8 mouse cellular contexts compared by ENCODE assay signal in the genomic region with DNA sequence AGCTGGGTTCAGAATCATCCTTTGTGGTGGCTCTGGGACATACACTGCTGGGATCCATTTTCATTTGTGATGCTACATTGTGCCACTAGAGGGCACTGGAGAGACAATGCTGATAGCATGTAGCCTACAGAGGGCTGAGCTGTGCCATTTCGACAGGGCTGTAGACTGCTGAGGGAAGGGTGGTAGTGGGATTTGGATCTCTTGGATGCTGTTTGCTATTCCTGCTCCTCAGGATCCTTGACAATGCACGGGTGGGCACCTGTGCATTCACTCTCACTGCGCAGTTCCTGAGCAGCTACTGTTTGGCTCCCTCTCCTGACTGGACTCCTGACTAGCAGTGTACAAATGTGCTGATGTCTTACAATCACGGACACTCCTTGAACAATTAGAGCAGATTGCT. TPM values are rescaled to one million over a fixed set of nuclear protein-coding genes. Genes with fewer than 3 reads are reported as not detected.
DNase-seq lines count a peak whose midpoint lies in the region; ATAC-seq and TF ChIP-seq lines count a peak whose summit lies in the region.

No protein-coding gene starts in this region.

- H3K4me1 ChIP-seq in G1E (ENCODE audit: insufficient read depth, low read depth, low read length): peaks cover 52% of the 10 kb centered on the region
- no peaks in the 10 kb centered on the region for H3K4me1 ChIP-seq in forebrain, embryonic 14.5 days (ENCODE audit: control insufficient read depth, insufficient read depth, low read length)
- no peaks in the 10 kb centered on the region for H3K4me1 ChIP-seq in lung, embryonic 14.5 days (ENCODE audit: insufficient read depth)

- H3K9ac ChIP-seq in forebrain, embryonic 14.5 days (ENCODE audit: low read length): no peak overlapping the region
- no peak overlapping the region for H3K9ac ChIP-seq in lung, embryonic 14.5 days

- DNase-seq in G1E (ENCODE audit: low spot score): peak; percentile 57
- peak; percentile 84 for DNase-seq in c-Kit-positive CD71-positive TER-119-negative erythroid progenitor cells, embryonic 14.5 days (ENCODE audit: low read depth)
- peak; percentile 94 for DNase-seq in forebrain, embryonic 14.5 days (ENCODE audit: low spot score)
- peak; percentile 73 to 78 for DNase-seq in heart, postnatal 36 days
- peak; percentile 75 to 88 for DNase-seq in layer of hippocampus, adult 2 months (ENCODE audit: low spot score in 2 of 2)
- DNase-seq in lung, embryonic 14.5 days: peak; percentile 96
- DNase-seq in ovary, postnatal 14 days (ENCODE audit: low spot score): peak; percentile 79
- peak; percentile 81 for DNase-seq in thymus, postnatal 14 days

- no peaks in the 10 kb centered on the region for H3K27me3 ChIP-seq in G1E (ENCODE audit: insufficient read depth, low read length)
- H3K27me3 ChIP-seq in forebrain, embryonic 14.5 days (replicated peaks; ENCODE audit: control insufficient read depth, insufficient read depth, low read length): no peaks in the 10 kb centered on the region
- H3K27me3 ChIP-seq in lung, embryonic 14.5 days (ENCODE audit: insufficient read depth, low read length): no peaks in the 10 kb centered on the region

- intact Hi-C loops in heart, postnatal 36 days (cut with DNase I): loop anchor here (2.0 kb wide), 1 partner anchor 79 kb away; no protein-coding TSS in a partner anchor

- ATAC-seq in G1E (ENCODE audit: extremely low read depth, insufficient number of reproducible peaks, low FRiP score, poor library complexity, severe bottlenecking): no peak
- peak; percentile 92 for ATAC-seq in forebrain, embryonic 14.5 days
- peak; percentile 75 for ATAC-seq in lung, embryonic 14.5 days (ENCODE audit: insufficient read depth)

- peak; percentile 97 for TF ChIP-seq CTCF in G1E (IDR thresholded peaks at IDR 0.05; ENCODE audit: low read depth, low read length)
- peak; percentile 98 for TF ChIP-seq CTCF in layer of hippocampus, adult 2 months (conservative IDR thresholded peaks at IDR 0.05)
- TF ChIP-seq CTCF in lung, embryonic 14.5 days (IDR thresholded peaks at IDR 0.05; ENCODE audit: low read depth): peak; percentile 98

- H3K9me3 ChIP-seq in G1E (replicated peaks): no peaks in the 10 kb centered on the region
- no peaks in the 10 kb centered on the region for H3K9me3 ChIP-seq in forebrain, embryonic 14.5 days (replicated peaks; ENCODE audit: control insufficient read depth, low read length)
- no peaks in the 10 kb centered on the region for H3K9me3 ChIP-seq in lung, embryonic 14.5 days (ENCODE audit: low read depth, low read length)

- 34% methylated on average over 4 of the region's 4 CpGs for WGBS in forebrain, embryonic 14.5 days
- 37% methylated on average over 4 of the region's 4 CpGs for WGBS in lung, embryonic 14.5 days

- no peak overlapping the region for H3K27ac ChIP-seq in forebrain, embryonic 14.5 days (ENCODE audit: low read depth, low read length)
- peak overlapping the region; percentile 36; the same call in 1 of the 2 replicates for H3K27ac ChIP-seq in layer of hippocampus, adult 2 months
- no peak overlapping the region for H3K27ac ChIP-seq in lung, embryonic 14.5 days (ENCODE audit: low read depth)

- H3K36me3 ChIP-seq in G1E (replicated peaks): peaks cover 31% of the 10 kb centered on the region
- H3K36me3 ChIP-seq in forebrain, embryonic 14.5 days (ENCODE audit: control insufficient read depth, insufficient read depth, low read length): peaks cover 80% of the 10 kb centered on the region
- peaks cover 30% of the 10 kb centered on the region; the same call in 1 of the 2 replicates for H3K36me3 ChIP-seq in lung, embryonic 14.5 days (ENCODE audit: insufficient read depth)

- H3K4me3 ChIP-seq in G1E (ENCODE audit: low read depth, low read length): no peak overlapping the region
- H3K4me3 ChIP-seq in forebrain, embryonic 14.5 days (ENCODE audit: low read depth, low read length): no peak overlapping the region
- H3K4me3 ChIP-seq in layer of hippocampus, adult 2 months: no peak overlapping the region
- H3K4me3 ChIP-seq in lung, embryonic 14.5 days (ENCODE audit: low read depth, low read length): no peak overlapping the region

- no peak overlapping the region for H3K4me2 ChIP-seq in forebrain, embryonic 14.5 days (ENCODE audit: low read length)
- H3K4me2 ChIP-seq in lung, embryonic 14.5 days: no peak overlapping the region

RNA-seq across cellular contexts. Expression of gene Capn15, which starts 23.9 kb away (rescaled TPM):
- total RNA-seq in G1E (2014; fragmentation: Nextera tagmentation) (14.6 and 17.3 TPM in 2 replicates), G1E (2017) (2.8 and 3.2 TPM in 2 replicates)
- polyA plus RNA-seq in G1E (2012): 41.6 and 47.8 TPM in 2 replicates
- 17.0 and 20.3 TPM in 2 replicates for polyA plus RNA-seq in forebrain, embryonic 14.5 days (2014; fragmentation: Nextera tagmentation; extraction: Ambion mirVana)
- 1 to 10 TPM; 7.2 TPM for total RNA-seq in heart, postnatal 36 days (2021)
- 10 to 100 TPM; 53.6 to 58.8 TPM for total RNA-seq in layer of hippocampus, adult 2 months (2021)
- 26.7 and 30.5 TPM in 2 replicates for polyA plus RNA-seq in lung, embryonic 14.5 days (2014; fragmentation: Nextera tagmentation; extraction: Ambion mirVana)

RNA-seq across cellular contexts. Expression of gene A930017K11Rik, which starts 57.2 kb away (rescaled TPM):
- total RNA-seq in G1E (2014; fragmentation: Nextera tagmentation): not detected in 2 replicates
- 0.06 TPM in 1 of 2 replicates, not detected in the other for total RNA-seq in G1E (2017)
- 0.03 and 0.07 TPM in 2 replicates for polyA plus RNA-seq in G1E (2012)
- polyA plus RNA-seq in forebrain, embryonic 14.5 days (2014; fragmentation: Nextera tagmentation; extraction: Ambion mirVana): 0.18 TPM in 1 of 2 replicates, not detected in the other
- under 1 TPM; 0.19 to 0.33 TPM for total RNA-seq in heart, postnatal 36 days (2021)
- under 1 TPM; 0.41 to 0.64 TPM for total RNA-seq in layer of hippocampus, adult 2 months (2021)
- 0.16 and 0.26 TPM in 2 replicates for polyA plus RNA-seq in lung, embryonic 14.5 days (2014; fragmentation: Nextera tagmentation; extraction: Ambion mirVana)

RNA-seq across cellular contexts. Expression of gene Rab11fip3, which starts 59.8 kb away (rescaled TPM):
- 9.9 and 13.9 TPM in 2 replicates for total RNA-seq in G1E (2014; fragmentation: Nextera tagmentation)
- 2.8 and 3.0 TPM in 2 replicates for total RNA-seq in G1E (2017)
- polyA plus RNA-seq in G1E (2012): 9.3 and 11.2 TPM in 2 replicates
- 15.2 and 20.5 TPM in 2 replicates for polyA plus RNA-seq in forebrain, embryonic 14.5 days (2014; fragmentation: Nextera tagmentation; extraction: Ambion mirVana)
- total RNA-seq in heart, postnatal 36 days (2021): 10 to 100 TPM; 29.2 to 29.7 TPM
- total RNA-seq in layer of hippocampus, adult 2 months (2021): 100 to 1,000 TPM; 108 to 115 TPM
- polyA plus RNA-seq in lung, embryonic 14.5 days (2014; fragmentation: Nextera tagmentation; extraction: Ambion mirVana): 15.2 and 15.3 TPM in 2 replicates
